Mouse (Mus musculus): ENCODE measurements around the gene Atp5g3. TPM values are rescaled to one million over a fixed set of nuclear protein-coding genes. Genes with fewer than 3 reads are reported as not detected.
A peak's percentile ranks its signal among the peaks of the same experiment; 100 is the strongest.
"Not testable (repeated sequence)": the region's sequence is repeated elsewhere in the genome, so short reads cannot be mapped to it uniquely, and the experiment has no call there.

Gene Atp5g3
- 100 to 1,000 TPM; 849 to 850 TPM for total RNA-seq (2021)
- long read RNA-seq, experiment 1, transcript Atp5g3-201 (5 exons, 714 nt): major isoform, 358 of 607 reads
- long read RNA-seq, experiment 1, transcript Atp5g3-202 (5 exons, 723 nt): minor isoform, 141 of 607 reads
- long read RNA-seq, experiment 1, partial matches to known transcripts: 87 of 607 reads
- long read RNA-seq, experiment 1, other reads (novel, unspliced or antisense): 15 of 607 reads
- long read RNA-seq, experiment 2, transcript Atp5g3-201 (5 exons, 714 nt): major isoform, 334 of 629 reads
- long read RNA-seq, experiment 2, transcript Atp5g3-202 (5 exons, 723 nt): minor isoform, 132 of 629 reads
- long read RNA-seq, experiment 2, partial matches to known transcripts: 63 of 629 reads
- long read RNA-seq, experiment 2, other reads (novel, unspliced or antisense): 96 of 629 reads

DNA sequence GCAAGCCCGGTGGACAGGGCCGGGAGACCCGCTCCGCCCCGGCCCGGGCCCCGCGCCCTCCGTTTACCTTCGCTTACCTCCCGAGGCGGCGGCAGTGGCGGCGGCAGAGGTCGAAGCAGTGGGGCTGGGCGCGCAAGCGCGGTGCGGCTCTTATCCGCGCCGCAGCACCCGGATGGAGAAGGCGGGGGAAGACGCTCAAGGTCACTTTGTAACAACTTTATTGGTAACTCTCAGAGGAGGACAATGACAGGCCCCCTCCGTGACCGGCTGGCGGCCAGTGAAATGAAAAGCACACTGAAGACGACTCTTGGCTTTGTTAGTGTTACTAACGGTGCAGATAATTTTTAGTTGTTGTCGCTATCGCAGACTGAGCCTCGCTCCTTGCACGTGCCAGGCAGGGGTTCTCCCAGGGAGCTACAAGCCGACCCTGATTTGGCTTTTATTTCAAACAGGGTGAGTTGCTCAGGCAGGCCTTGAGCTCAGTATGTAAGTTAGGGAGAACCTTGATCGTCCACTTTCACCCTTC lies at the start of gene Atp5g3:
Gene Atp5g3, minus strand, starts transcription at position 152 of the 526 bp plus-strand sequence.
- peak; percentile 83 to 88 for DNase-seq (ENCODE audit: low spot score in 2 of 2)

DNA sequence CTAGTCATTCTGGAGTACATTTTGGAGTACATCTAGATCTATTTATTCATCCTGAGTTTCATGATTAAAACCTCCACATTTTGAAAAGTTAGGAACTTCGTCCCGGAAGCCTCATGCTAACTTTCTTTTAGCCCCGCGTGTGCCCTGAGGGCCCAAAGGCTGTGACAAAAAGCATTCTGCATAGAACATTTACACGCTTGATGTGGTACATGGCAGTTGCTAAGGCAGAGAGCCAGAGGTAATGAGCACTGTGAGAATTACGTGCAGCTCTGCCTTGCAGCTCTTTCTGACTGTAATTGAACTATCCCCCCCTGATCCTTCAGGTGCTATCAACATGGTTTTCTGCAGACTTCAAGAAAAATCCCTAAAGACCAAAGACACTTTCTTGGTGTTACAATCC lies 47.2 kb upstream of the Atp5g3 start:
- DNase-seq (ENCODE audit: low spot score in 2 of 2): no peak

- no peak for DNase-seq (ENCODE audit: low spot score in 2 of 2)
Observed at GRCm38 (mm10) chr2:73953612-73954011, 42.5 kb upstream of the Atp5g3 start.

DNA sequence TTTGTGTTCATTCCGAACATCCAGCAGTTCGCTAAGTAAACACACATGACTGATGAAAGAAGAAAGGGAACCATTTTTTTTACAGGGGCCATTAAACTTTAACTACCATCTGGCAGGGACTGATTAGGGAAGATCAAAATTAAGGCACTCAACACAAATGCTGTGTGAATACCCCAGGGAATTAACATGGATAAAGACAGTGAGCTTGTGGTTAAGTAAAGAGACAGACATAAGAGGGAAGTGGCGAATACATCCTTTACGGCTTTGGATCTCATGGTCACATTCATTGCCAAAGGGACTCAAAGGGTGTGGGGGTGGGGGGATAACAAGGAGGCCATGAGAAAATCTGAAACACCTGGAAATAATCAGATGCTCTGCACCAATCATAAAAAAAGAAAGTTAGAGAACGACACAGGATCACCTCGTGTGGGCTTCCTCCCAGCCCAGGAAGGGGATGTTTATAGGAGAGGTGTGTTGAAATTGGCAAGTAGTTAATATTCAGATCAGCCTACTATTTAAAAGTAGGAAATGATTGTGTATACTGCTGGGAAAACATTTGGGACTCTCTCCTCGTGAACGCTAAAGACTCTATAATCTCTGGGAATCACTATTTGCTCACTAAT lies 41.6 kb upstream of the Atp5g3 start:
- DNase-seq (ENCODE audit: low spot score in 2 of 2): no peak

- DNase-seq (ENCODE audit: low spot score in 2 of 2): no peak
Observed at GRCm38 (mm10) chr2:73947360-73947759, 36.2 kb upstream of the Atp5g3 start.

DNA sequence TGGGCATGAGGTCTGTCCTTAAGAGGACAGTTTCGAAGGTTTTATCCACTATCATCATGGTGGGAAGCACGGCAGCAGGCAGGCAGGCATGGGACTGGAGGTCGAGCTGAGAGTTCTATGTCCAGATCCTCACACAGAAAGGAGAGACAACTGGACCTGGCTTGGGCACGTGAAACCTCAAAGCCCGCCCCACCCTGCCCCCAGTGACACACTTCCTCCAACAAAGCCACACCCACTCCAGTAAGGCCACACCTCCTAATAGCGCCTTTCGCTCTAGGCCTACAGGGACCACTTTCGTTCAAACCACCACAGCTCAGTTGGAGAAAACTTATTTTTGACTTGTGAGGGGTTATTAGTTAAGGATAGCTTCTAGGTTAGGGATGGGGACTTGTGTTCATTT lies 32.6 kb upstream of the Atp5g3 start:
- DNase-seq (ENCODE audit: low spot score in 2 of 2): no peak

DNA sequence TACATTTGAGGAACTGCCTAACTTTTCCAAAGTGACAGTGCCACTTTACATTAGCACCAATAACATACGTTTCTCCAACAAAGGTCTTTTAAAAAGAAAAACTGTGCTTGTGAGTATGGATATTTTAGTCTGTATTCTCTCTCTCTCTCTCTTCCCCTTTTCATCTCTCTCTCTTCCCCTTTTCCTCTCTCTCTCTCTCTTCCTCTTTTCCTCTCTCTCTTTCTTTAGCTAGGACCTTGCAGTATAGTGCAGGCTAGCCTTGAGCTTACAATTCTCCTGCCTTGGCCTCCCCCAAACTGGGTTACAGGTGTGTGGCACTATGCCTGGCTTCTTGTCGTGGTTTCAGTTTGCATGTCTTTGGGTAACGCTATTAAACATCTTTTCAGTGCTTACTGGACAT lies 31.7 kb upstream of the Atp5g3 start:
- DNase-seq (ENCODE audit: low spot score in 2 of 2): no peak

GRCm38 (mm10) chr2:73941281-73941680 lies 30.2 kb upstream of the Atp5g3 start:
- DNase-seq (ENCODE audit: low spot score in 2 of 2): no peak

DNA sequence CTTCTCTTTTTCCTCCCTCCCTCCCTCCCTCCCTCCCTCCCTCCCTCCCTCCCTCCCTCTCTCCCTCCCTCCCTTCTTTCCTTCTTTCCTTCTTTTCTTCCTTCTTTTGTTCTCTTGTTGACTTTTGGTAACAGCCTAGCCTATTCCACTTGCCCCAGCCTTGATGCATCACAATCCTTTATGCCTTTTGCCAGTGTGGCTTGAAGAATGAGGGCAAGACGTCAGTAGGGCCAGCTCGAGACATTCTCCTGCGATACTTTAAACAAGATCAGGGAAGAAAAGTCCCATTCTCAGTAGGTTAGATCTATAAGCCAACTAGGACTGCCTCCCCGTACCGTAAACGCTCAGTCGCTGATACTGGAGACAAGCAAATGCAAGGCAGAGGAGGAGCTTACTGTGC lies 29.3 kb upstream of the Atp5g3 start:
- DNase-seq (ENCODE audit: low spot score in 2 of 2): no peak

- no peak for DNase-seq (ENCODE audit: low spot score in 2 of 2)
Observed at GRCm38 (mm10) chr2:73938896-73939295, 27.8 kb upstream of the Atp5g3 start.

DNA sequence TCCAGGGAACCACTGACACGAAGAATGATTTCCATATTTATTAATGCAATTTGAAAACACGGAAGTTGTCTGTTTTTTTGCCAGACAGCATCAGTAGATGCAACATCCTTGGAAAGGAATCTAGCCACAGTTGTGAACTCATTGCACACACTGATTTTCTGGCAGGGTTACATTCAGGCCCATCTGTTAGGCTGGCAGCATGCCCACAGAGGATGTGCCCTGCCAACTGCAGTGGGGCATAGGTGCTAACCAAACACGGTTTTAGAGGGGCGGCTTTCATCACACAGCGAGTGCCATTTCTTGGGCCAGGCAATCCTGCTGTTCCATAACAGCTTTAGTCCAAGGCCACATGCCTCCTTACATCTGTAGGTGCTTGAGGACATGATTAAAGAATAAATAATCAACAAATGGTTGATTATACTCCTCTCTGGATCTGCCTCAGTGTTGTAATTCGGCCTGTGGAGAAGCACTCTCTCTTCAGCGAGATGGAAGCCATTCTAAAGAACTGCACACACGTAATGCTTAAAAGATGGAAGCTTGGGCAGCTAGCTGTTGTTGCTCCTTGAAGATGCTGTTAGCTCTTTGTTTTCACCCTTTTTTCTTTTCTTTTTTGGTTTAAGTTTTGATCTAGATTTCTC lies 21.7 kb upstream of the Atp5g3 start:
- no peak for DNase-seq (ENCODE audit: low spot score in 2 of 2)

GRCm38 (mm10) chr2:73927711-73928110 lies 16.6 kb upstream of the Atp5g3 start:
- DNase-seq (ENCODE audit: low spot score in 2 of 2): no peak

- DNase-seq (ENCODE audit: low spot score in 2 of 2): no peak
Observed at GRCm38 (mm10) chr2:73925539-73925938, 14.4 kb upstream of the Atp5g3 start.

DNA sequence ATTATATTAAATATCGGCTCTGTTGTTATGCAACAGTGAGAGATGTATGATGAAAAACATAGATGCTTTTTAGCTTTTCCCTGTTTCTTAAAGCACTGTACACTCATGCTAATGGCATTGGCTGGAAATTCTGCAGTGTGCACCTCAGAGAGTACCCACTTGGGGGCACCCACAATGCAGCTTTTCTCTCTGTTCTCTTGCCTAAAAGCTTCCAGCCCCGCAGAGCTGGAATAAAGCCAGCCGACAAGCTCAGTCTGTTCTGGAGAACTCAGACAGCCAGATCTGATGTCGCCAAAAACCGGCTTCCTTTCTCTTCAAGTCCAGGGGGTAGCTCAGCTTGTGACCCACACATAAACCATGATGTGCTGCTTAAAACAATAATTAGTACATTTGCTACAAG lies 14.0 kb upstream of the Atp5g3 start:
- DNase-seq (ENCODE audit: low spot score in 2 of 2): peak; percentile 38 to 58

DNA sequence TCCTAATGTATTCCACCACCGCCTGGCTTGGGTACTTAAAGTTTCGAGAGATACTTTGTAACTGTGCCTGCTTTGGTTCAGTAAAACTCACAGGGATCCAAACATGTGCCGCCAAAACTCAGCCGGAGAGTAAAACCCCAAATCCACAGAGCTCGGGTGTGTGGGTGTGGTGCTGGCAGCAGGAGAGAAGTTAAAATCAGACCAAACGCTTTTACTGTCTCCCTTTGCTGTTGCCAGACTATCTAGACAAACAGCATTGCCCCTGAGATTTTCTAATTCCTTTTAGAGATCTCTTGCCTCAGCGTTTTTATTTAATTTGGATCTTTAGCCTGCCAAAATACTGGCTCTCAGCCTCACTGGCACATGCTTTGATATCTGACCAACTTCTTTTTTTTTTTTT lies 8.5 kb upstream of the Atp5g3 start:
- no peak for DNase-seq (ENCODE audit: low spot score in 2 of 2)

GRCm38 (mm10) chr2:73912264-73912663 lies 1.1 kb upstream of the Atp5g3 start:
- DNase-seq (ENCODE audit: low spot score in 2 of 2): no peak

GRCm38 (mm10) chr2:73910571-73911174 lies 453 bp downstream of the Atp5g3 start:
- peak; percentile 31 to 39 for DNase-seq (ENCODE audit: low spot score in 2 of 2)

DNA sequence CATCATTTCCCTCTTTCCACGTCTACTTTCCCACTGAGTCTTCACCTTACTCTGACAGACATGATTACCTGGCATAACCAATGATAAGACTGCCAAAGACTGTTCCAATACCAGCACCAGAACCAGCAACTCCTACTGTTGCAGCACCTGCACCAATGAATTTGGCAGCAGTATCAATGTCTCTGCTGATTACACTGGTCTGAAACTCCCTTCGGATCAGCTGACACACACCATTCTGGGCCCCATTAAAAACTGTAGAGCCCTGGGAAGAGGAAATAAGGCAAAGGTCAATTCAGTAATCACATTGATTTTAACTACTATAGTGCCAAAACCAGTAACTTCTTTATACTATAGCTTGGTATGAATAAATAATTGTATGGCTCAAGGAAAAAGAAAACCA lies 2.0 kb downstream of the Atp5g3 start:
- DNase-seq (ENCODE audit: low spot score in 2 of 2): no peak

DNA sequence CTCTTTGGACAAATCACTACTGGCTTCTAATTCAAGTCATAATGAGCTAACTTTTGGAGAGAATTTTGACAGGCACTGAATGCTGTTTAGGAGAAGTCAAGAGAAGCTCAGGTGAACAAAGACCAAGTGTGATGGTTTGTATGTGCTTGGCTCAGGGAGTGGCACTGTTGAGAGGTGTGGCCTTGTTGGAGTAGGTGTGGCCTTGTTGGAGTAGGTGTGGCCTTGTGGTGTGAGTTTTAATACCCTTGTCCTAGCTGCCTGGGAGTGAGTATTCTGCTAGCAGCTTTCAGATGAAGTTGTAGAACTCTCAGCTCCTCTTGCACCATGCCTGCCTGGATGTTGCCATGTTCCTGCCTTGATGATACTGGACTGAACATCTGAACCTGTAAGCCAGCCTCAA lies 6.4 kb downstream of the Atp5g3 start:
- DNase-seq (ENCODE audit: low spot score in 2 of 2): not testable (repeated sequence)

DNA sequence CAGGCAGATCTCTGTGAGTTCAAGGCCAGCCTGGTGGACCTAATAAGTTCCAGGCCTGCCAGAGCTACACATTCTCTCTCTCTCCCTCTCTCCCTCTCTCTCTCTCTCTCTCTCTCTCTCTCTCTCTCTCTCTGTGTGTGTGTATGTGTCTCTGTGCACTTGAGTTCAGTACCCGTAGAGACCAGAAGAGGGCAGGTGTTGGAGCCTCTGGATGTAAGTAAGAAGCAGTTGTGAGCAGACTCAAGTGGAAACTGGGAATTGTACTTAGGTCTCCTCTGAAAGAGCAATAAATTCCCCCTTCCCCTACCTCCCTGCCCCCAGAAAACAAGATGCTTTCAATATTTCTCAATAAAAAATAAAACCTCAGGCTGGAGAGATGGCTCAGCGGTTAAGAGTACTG lies 7.6 kb downstream of the Atp5g3 start:
- no peak for DNase-seq (ENCODE audit: low spot score in 2 of 2)

- DNase-seq (ENCODE audit: low spot score in 2 of 2): not testable (repeated sequence)
Observed at GRCm38 (mm10) chr2:73902328-73902727, 8.8 kb downstream of the Atp5g3 start.

DNA sequence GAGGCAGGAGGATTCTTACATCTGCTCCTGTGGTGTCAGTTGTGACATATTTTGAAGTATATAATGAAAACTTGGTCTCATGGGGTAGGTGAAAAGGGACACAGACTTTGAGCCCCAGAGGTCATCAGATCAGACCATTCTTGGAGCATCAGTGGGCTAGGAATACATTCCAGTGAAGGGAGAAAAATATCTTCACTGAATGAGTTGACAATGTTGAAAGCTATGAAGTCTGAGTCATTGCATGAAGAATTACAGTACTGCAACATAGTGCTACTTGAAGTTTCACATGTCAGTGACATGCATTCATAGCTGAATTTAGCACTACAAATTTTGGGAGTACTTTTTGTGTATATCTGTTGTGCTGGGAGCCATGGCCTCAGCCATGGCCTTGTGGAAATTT lies 10.0 kb downstream of the Atp5g3 start:
- no peak for DNase-seq (ENCODE audit: low spot score in 2 of 2)
